Mouse (Mus musculus): Measurements from ENCODE around the gene Phf1.

DNA sequence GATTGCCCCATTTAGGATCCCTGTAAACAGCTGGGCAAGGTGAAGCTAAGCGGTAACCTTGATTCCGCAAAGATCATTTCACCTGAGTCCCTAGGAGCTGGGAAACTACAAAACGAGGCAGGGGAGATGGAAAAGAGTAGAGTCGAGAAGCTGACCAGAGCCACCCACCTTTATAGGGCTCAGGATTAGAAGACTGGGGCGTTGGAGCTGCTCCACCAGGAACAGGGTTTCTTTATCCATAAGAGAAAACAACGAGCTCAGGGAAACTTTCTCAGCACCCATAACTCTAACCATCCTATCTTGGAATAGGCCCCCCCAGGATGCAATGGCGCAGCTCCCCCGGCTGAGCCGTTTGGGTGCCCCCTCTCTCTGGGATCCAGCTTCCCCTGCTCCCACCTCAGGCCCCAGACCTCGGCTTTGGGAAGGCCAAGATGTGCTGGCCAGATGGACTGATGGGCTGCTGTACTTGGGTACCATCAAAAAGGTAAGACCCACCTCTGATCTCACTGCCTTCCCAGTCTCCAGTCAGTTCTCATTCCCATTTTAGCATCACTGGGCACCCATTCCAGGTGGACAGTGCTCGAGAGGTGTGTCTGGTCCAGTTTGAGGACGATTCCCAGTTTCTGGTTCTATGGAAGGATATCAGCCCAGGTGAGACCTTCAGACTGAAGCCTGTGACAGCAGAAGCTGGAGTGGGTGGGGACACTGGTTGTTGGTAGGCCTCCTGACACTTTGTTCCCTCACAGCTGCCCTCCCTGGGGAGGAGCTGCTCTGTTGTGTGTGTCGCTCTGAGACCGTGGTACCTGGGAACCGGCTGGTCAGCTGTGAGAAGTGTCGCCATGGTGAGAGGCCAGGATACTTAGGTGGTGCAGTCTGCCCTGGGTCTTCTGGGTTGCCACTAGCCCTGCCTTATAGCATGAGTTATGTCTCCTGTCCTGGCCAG, 1.3 kb downstream of the Phf1 start:
- TF ChIP-seq POLR2A (IDR thresholded peaks at IDR 0.05; ENCODE audit: insufficient read depth, low read length) (no peak), EP300 (IDR thresholded peaks at IDR 0.05; ENCODE audit: insufficient read depth, low read depth, low read length) (no peak), CTCF (IDR thresholded peaks at IDR 0.05; ENCODE audit: low read depth, low read length) (no peak)
